Mouse (Mus musculus) embryo, embryonic 11 days (tissue): ENCODE results near the gene Ufc1.
"Not testable (repeated sequence)": the region's sequence is repeated elsewhere in the genome, so short reads cannot be mapped to it uniquely, and the experiment has no call there.

Experiments used
- DNase-seq: peaks from one replicate; pipeline ENCODE4 v3.0.0-alpha.2; 2015

Ufc1 gene

GRCm38 (mm10) chr1:171241952-171242351, 52.9 kb downstream of the Ufc1 start:
- DNase-seq, result not testable (repeated sequence)

GRCm38 (mm10) chr1:171240911-171241310, 53.9 kb downstream of the Ufc1 start:
- DNase-seq, result no peak

GRCm38 (mm10) chr1:171239992-171240744, 54.7 kb downstream of the Ufc1 start:
- no peak for DNase-seq
